Mouse (Mus musculus): ENCODE data around the gene Lmx1b.

- TF ChIP-seq POLR2AphosphoS5 (IDR thresholded peaks at IDR 0.05; ENCODE audit: insufficient replicate concordance, low read depth, low read length) = no peak
- TF ChIP-seq CTCF (IDR thresholded peaks at IDR 0.05; ENCODE audit: low read depth, low read length) = no peak
Measured at GRCm38 (mm10) chr2:33643721-33644713, 3.7 kb upstream of the Lmx1b start.
